Mouse (Mus musculus): ENCODE data around the gene Dpf3.

- TF ChIP-seq CTCF (IDR thresholded peaks at IDR 0.05; ENCODE audit: low read depth) (no peak), EP300 (IDR thresholded peaks at IDR 0.05; ENCODE audit: low read depth) (no peak)
Observed at GRCm38 (mm10) chr12:83372290-83372689, 115.2 kb downstream of the Dpf3 start.
